Mouse (Mus musculus): ENCODE measurements around the gene Snx32. TPM values are rescaled to one million over a fixed set of nuclear protein-coding genes. Genes with fewer than 3 reads are reported as not detected.

Gene Snx32
- 7.4 and 11.3 TPM in 2 replicates for total RNA-seq (2017)

DNA sequence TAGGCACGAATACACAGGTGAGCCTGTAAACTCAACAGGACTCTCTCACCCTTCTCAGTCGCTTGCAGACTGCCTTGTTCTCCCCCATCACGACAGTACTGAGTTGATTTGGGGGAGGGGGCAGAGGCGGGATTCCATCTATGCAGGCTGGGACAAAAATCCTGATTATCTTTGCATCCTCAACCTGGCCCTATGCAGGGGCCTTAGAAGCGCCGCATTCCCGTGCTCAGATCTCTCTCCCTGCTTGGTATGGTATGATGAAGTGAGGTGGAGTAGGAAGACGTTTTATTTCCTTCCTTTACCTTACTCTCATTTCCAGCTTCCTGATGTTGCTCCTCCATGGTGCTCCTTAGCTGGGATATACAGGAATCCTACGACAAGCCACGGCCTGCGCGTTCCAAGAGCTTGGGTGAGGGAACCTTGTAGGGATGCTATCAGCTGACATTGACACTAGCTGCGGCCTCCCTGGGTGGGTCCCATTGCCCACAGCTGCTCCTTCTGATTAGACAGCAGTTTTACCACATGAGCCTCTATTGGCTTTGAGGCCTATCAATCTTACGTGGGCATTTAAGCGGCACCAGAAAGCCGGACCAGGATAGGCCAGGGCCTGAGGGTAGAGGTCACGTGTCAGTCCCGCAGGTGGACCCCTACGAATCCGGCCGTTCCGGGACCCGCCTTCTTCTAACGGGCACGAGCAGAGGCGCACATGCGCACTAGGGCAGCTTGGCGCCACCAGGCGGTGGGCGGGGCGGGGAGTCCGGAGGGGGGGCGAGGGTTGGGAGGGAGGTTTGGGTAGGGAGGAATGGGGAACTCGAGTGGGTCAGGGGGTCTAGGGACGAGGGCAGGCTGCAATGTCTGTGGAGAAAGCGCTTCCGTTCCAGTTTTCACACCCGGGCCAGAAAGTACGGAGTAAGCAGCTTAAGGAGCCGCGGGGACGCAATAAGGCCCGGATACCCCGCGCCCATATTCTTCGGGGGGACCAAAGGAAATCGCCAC is at the start of gene Snx32:
Snx32 (minus strand) TSS at position 508 of the 996 bp plus-strand sequence.
- ATAC-seq (ENCODE audit: extremely low read depth, insufficient number of reproducible peaks, low FRiP score, poor library complexity, severe bottlenecking): peak; percentile 88

DNA sequence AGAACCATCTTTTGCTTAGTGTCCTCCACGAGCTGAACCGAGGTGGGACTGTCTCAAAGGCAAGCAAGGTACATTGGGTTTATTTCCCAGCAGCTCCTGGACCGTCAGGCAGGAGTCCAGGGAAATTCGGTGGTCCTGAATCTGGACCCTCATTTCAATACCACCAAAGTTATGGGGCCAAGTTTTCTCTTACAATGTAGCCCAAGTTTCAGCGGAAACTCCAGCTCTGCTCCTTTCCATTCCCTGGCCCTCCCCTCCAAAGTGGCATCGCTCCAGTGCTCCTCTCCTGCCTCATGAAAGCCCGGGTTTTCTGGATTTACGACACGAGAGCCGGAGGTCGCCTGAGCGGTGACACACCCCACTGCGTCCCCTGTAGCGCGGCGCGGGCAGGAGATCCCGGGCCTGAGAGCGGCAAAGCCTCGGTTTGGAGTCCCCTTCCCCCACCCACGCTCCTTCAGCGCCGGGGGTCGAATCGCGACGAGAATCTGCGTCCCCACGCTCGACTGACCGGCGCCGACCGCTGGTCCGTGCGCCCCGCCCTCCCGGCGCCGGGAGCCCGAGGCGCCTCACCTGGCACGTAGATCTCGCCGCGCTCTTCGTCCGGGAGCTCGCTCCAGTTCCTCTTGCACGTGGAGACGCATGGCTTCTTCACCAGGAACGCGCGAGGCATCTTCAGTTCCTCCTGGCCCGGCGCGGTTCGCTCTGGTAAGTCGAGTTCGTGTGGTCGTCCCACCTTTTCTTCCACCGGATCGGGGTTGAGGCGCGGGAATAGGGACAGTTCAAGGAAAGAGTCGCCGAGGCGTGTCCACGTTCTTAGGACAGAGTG is 49.5 kb upstream of the Snx32 start:
- no peak for ATAC-seq (ENCODE audit: extremely low read depth, insufficient number of reproducible peaks, low FRiP score, poor library complexity, severe bottlenecking)

DNA sequence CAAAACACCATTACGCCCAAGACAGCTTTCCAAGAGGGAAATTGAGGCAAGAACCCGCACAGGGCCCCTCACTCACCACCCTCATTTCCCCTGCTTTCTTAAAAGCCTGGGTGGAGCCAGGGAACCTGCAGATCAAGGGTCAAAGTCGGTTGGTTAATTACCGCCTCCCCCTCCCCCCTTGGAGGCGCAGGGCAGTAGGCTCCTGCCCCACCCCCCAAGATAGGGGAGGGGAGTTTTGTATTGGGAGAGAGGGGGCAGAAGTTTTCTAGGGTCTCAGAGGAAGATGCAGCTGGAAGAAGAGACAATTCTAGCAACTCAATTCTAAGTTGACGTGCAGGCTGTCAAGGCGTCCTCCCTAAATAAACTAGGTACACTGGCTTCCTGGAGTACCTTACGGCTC is 48.9 kb upstream of the Snx32 start:
- no peak for ATAC-seq (ENCODE audit: extremely low read depth, insufficient number of reproducible peaks, low FRiP score, poor library complexity, severe bottlenecking)

DNA sequence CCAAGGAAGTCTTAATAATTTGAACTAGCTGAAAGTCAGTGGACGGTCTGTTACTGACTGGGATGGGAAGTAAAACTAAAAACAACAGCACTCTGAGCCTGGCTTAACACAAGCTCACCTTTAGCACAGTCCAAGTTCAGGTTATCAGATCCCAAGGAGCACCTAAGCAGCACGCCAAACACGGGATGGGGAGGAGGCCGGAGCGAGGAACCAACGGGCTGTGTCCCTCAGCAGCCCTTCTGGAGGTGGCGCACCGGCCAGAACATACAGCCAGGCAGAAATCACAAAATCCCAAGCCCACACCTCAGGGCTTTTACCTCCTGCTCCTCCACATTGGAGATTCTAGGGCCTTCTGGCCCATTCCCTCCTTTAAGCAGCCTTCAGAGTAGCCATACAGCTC is 48.4 kb upstream of the Snx32 start:
- no peak for ATAC-seq (ENCODE audit: extremely low read depth, insufficient number of reproducible peaks, low FRiP score, poor library complexity, severe bottlenecking)

DNA sequence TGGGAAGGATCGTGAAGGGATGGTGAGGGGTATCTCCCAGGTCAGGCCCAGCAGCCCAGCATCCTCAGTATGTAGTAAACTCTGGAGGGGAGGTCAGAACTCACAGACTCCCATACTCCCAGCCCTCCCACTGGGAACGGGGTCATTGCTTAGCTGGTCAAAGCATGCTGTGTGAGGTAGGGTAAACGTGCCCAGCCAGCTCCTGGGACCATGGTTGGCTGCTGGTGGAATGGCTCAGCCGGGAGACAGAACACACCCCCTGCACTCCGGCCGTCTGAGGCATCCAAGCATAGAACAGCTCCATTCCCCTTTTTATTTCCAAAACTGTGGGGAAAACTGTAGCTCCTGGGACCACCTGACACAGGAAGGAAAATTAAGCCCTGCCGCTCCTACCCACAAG is 47.8 kb upstream of the Snx32 start:
- no peak for ATAC-seq (ENCODE audit: extremely low read depth, insufficient number of reproducible peaks, low FRiP score, poor library complexity, severe bottlenecking)

DNA sequence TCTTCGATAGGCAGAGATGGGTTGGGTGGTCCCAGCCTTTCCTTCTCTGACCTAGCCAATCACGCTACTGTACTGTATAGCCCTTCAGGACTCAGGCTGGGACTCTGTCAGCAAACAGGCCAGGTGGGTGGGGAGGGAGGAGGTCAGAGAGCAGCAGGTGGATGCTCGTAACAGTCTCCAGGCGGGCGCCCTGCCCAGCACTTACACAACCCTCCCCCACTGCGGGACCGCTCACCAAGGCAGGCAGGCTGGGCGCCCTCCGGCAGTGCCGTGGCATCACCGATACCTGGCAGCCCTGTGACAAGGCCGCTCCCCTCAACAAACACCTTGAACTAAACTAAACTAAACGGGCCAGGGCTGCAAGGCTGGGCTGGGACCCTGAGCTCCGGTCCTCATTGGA is 43.9 kb upstream of the Snx32 start:
- ATAC-seq (ENCODE audit: extremely low read depth, insufficient number of reproducible peaks, low FRiP score, poor library complexity, severe bottlenecking): no peak

DNA sequence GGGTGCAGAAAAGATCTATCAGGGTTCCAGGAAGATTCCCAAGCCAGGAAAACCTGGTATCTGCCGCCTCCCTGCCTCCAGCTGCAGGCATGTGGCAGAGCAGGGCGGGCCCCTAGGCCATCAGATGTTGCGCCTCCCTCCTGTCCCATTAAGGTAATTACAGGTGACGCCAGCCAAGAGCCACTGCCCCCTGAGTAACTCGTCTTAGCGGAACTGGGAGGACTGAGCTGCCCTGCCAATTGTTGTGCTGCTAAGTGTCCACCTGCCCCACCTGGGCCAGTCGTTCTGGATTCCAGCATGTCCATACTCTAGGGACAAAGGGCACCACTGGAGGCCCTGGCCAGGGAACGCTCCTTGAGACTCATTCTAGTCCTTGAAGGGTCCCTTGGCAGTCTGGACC is 43.5 kb upstream of the Snx32 start:
- ATAC-seq (ENCODE audit: extremely low read depth, insufficient number of reproducible peaks, low FRiP score, poor library complexity, severe bottlenecking): no peak

DNA sequence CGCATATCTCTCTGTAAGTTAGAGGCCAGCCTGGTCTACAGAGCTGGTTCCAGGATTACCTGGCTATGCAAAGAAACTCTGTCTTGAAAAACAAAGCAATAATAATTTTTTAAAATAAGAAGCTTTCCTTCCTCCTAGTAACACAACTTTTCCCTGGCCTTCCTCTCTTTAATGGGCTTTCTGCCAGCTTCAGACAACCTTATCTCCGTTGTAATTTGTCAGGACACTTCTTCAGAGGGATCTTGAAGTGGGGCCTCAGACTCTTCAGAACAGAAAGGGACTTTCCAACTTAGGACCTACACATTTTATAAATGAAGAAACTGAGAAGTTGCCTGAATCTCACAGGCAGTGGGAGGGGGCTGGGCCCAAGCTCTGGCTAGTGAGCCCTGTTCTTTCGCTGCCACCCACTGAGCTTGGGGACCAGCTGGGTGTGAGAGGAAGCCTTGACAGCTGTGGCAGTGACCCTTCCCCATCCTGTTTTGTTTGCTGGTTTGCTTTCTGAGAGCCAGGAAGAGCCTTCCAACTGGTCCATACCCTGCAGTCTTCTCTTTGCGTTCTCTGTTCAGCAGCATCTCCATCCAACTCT is 37.2 kb upstream of the Snx32 start:
- ATAC-seq (ENCODE audit: extremely low read depth, insufficient number of reproducible peaks, low FRiP score, poor library complexity, severe bottlenecking): no peak

DNA sequence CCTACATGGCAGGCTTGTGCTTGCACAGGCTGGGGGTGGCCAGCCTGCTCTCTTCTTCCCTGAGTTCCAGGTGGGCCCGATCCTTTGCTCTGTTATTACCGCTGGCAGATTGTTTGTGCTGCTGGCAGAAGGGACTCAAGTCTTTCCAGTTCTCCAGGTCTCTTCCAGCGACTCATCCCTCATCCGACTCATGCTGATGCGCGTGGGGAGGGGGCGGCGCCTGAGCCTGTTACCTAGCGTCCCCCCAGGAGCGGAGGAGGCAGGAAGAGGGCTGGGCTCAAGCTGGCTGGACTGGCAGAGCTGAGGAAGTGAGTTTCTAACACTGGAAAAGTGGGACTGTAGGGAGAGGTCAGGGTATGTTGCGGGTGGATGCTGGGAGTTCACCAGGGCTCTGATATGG is 33.7 kb upstream of the Snx32 start:
- ATAC-seq (ENCODE audit: extremely low read depth, insufficient number of reproducible peaks, low FRiP score, poor library complexity, severe bottlenecking): no peak

DNA sequence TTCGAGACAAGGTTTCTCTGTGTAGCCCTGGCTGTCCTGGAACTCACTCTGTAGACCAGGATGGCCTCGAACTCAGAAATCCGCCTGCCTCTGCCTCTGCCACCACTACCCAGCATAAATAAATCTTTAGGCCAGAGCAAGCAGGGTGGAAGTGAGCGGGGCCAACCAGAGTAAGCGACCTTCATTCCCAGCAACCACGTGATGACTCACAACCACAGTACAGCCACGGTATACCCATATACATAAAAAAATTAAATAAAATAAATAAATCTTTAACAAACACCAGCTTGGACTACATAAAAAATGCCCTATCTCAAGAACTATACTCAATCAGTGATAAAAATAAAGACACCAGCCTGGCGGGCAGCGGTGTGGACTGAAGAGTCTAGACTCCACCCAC is 33.0 kb upstream of the Snx32 start:
- ATAC-seq (ENCODE audit: extremely low read depth, insufficient number of reproducible peaks, low FRiP score, poor library complexity, severe bottlenecking): no peak

DNA sequence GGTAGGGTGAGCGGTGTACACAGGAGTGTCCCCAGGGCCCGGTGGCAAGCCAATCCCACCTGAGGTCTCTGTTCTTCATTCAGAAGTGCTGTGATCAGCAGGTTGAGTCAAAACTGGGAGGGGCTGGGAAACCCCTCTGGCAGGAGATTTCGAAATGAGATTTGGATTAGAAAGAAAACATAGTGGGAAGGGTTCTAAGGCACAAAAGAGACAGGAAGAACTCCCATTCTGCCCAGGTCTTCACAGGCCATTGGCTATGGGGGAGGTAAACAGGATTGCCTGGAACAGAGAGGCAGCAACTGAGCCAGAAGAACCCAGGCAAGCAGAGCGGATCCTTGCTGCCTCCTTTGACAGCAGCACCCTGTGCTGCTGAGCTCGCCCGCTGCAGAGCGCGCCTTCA is 28.4 kb upstream of the Snx32 start:
- no peak for ATAC-seq (ENCODE audit: extremely low read depth, insufficient number of reproducible peaks, low FRiP score, poor library complexity, severe bottlenecking)

DNA sequence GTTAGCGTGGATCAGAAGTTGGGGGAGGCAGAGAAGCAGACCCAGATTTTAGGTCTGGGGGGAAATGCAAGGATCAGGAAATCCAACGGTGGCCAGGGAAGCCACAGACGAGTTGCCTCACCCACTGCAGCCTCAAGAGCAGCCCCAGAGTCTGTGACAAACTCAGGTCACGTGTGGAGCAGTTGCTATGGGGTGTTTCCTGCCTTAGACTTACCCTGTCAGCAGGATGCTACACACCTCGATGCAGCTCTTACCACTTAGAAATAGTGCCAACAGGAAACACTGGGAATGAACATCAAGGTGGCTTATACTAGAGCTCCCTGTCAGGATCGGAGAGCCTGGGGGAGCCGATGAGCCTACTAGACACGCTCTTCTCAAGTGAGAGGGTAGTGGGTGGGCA is 22.2 kb upstream of the Snx32 start:
- ATAC-seq (ENCODE audit: extremely low read depth, insufficient number of reproducible peaks, low FRiP score, poor library complexity, severe bottlenecking): no peak

DNA sequence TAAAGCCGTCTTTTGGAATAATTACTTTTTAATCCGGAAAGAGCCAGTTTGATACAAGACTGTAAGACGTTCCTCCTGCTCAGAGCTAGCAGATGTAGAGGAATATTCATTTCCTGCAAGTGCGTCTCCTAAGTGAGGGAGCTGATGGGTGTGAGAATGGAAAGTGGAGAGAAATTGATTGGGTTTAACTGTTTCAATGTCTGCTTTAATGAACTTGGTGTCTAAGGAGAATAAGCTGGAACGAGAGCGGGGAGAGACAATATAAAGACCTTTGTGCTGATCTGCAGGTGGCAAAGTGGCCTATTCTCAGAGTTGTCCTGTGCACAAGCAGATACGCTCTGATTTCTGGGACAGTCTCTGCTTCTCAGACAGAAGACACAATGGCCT is 19.8 kb upstream of the Snx32 start:
- ATAC-seq (ENCODE audit: extremely low read depth, insufficient number of reproducible peaks, low FRiP score, poor library complexity, severe bottlenecking): no peak

DNA sequence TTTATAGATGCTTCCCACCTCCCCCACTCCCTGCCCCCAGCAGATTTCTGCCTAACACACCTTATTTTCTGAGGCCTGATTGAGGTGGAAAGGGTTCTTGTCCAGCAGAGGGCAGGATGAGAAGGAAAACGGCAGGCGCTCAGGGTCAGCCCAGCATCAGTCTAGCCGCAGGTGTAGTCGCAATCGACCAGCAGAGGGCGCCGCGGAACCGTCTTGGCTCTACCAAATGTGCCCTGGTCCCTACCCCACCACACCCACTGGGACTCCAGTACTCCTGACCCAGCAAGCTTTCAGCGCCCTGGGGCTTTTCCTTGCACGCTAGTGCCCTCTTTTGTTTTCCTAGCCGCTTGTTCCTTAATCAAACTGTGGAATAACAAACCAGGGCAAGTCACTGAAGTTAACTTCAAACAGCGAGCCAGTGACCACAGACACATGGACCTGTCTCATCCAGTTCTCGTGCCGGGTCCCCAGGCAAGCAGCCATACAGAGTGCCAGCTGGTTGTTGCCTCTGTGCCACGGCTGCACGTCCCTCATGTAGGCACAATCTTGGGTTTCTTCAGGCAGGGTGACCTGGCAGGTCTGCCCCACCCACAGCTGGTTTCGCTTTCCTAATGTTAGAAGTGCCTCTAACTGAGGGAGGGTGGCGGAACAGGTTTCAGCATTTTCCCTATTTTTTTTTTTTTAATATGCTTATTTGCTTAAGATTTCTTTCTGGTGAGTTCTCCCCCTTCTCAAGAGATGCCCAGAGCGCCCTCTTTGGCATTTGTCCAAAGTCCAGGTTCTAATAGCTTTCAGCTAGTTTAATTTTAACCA is 19.2 kb upstream of the Snx32 start:
- ATAC-seq (ENCODE audit: extremely low read depth, insufficient number of reproducible peaks, low FRiP score, poor library complexity, severe bottlenecking): peak; percentile 96

DNA sequence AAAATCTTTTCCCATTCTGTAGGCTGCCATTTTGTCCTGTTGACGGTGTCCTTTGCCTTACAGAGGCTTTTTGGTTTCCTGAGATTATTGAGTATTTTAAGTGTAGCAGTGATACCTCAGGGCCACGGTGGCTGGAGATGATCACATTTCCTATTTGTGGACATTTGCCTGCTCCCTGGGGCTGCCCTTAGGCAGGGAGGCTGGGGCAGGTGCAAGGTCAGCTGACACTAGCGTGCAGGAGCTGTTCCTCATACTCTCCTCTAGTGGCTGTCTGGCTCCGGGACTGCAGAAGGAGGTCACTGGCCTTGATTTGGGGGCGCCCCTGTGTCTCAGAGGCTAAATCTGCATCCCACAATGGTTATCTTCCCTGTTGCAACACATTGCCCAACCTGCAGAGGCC is 14.9 kb upstream of the Snx32 start:
- ATAC-seq (ENCODE audit: extremely low read depth, insufficient number of reproducible peaks, low FRiP score, poor library complexity, severe bottlenecking): no peak

DNA sequence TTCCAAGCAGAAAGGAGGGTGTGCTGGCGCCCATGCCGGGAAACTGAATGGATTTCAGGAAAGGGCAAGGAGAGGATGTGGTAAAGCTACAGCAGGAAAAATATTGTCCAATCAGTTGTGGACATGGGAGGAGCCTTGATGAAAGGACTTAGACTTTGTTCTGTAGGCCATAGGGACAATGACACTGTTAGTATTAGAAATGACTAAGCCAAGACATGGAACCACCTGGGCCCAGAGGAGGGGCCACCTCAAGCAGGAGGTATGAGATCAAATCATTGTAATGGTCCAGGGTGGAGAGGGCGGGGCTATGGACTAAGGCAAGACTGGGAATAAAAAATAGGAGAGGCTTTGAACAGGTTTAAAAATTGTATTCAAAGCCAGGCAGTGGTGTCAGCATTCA is 8.4 kb upstream of the Snx32 start:
- no peak for ATAC-seq (ENCODE audit: extremely low read depth, insufficient number of reproducible peaks, low FRiP score, poor library complexity, severe bottlenecking)

DNA sequence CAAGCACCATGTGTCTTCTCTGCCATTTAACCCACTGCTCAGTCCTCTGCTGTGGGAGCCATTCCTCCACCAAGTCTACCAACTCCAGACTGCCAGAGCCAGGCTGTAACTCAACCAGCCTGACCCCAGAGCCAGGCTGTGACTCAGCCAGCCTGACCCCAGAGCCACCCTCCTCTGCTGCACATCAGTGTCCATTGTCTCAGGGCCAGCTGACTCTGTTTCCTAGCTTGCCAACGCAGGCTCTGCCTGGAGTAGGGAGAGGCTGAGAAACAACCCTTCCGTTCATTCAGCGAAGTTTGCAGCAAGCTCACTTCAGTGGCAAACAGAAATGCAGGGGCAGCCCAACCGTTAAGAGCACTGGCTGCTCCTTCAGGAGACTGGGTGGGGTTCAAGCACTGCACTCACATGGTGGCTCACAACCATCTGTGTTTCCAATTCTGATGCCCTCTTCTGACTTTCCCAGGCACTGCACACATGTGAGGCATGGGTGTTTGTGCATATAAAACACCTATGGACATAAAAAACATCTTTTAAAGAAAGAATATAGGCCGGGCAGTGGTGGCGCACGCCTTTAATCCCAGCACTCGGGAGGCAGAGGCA is 6.7 kb upstream of the Snx32 start:
- no peak for ATAC-seq (ENCODE audit: extremely low read depth, insufficient number of reproducible peaks, low FRiP score, poor library complexity, severe bottlenecking)

All from neutrophil, adult 5-6 weeks (primary cell).